Mouse (Mus musculus) cerebellum, adult 9-11 months (tissue): ENCODE measurements around the gene Nudt8.

Experiments used
- DNase-seq: peaks from one replicate; pipeline ENCODE4 v3.0.0; 2022

The Nudt8 gene

GRCm38 (mm10) chr19:3988750-3989149, 11.6 kb upstream of the Nudt8 start:
- no peak for DNase-seq

- no peak for DNase-seq
These were observed 9.6 kb upstream of the Nudt8 start for GRCm38 (mm10) chr19:3990804-3991203.

GRCm38 (mm10) chr19:3991562-3991961, 8.8 kb upstream of the Nudt8 start:
- no peak for DNase-seq

DNA sequence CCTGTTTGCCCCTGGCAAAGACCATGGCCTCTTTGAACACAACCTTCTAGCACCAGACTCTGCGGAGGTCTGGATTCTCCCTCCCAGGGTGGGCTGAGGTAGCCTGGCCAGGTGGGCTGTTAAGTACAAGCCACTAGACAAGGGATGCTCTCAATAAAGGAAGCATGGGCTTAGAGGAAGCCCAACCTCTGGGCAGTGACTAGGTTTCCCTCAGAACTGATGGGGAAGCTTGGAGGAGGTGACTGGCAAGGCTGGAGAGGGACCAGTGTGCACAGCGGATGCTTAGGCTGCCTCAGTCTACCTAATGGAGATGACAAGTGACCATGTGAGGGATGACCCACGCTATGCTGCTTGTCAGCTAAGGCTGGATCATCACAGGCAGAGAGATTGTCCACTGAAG, 8.4 kb upstream of the Nudt8 start:
- DNase-seq, result no peak

DNA sequence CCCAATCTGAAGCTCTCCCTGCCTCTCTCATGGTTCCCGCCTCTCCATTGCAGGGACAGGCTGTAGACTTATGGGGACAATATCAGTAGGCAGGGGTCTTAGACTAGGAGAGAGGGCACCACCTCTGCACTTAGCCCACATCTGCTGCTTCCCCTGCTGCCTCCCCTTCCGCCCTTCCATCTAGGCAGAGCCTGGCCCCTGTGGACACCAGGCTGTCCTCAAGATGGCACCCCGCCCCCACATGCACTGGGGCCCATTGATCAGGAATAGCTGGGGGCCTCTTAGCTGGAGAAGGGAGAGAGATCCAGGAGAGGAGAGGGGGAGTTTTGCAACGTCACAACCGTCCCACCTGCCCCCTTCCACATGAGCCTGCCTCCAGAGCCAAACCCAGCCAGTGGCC, 8.0 kb upstream of the Nudt8 start, which contains the start of gene Tbx10:
Gene Tbx10 (plus strand): TSS at position 337 of the 400 bp plus-strand sequence.
- DNase-seq, result no peak

- no peak for DNase-seq
These were observed 5.4 kb upstream of the Nudt8 start for GRCm38 (mm10) chr19:3994932-3995331.

GRCm38 (mm10) chr19:3995505-3995904, 4.9 kb upstream of the Nudt8 start:
- DNase-seq, result no peak

DNA sequence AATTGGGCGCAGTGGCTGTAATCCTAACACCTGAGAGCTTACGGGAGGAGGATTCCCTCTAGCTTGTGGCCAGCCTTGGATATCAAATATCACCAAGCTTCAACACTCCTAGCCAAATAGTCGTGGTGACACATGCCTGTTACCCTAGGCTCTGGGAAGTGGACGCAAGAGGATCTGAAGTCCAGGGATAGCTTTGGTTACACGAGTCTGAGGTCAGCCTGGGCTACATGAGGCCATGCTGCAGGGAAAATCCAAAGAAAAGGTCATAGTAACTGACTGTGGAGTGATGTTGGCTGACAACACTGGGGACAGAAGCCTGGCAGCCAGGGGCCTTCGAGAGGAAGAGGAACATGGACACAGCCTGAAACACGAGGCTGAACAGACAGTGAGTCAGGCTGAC, 4.3 kb upstream of the Nudt8 start:
- DNase-seq, result no peak

DNA sequence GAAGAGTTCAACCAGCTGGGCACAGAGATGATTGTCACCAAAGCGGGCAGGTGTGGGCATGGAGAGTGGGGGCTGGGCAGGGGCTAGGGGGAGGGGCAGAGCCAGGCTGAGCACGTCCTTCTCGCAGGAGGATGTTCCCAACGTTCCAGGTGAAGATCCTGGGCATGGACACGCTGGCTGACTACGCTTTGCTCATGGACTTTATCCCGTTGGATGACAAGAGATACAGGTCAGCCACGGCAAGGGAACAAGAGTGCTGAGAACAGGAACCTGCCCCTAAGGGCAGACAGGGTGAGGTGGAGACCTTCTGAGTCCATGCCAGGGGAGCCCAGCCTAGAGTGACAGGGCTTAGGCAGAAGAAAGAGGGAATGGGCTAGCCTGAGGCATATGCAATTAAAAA, 3.6 kb upstream of the Nudt8 start:
- no peak for DNase-seq

GRCm38 (mm10) chr19:3997231-3997630, 3.1 kb upstream of the Nudt8 start:
- DNase-seq, result no peak

- peak; percentile 54 for DNase-seq
These were observed 2.0 kb upstream of the Nudt8 start for GRCm38 (mm10) chr19:3998335-3998734.

DNA sequence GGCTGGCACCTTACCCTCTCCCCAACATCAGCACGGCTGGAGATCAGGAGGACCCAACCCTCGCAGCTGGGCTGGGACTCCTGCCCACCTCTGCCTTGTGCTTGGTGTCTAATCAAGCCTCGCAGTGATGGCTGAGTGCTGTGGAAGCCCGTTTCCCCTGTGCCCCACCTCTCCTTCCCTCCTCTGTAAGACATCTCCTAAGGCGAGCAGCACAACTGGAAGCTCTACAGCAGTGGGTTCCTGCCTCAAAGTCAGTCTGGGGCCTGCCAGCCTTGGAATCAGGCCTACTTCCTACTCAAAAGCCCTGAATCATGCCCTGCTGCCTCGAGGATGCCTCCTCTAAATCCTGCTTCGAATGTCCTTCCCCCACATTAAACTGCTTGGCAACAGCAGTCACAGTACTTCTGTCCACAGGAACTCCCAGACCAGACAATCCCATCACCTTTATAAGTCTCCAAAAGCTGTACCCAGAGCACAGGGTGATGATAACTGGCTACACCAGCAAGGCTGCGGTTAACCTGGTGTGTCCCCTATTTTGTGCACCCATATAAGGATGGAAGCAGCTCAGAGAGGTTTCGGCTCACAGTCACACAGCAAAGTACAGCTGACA, 1.2 kb upstream of the Nudt8 start:
- peak; percentile 59 for DNase-seq

GRCm38 (mm10) chr19:4000949-4001525, 657 bp downstream of the Nudt8 start:
- peak; percentile 47 for DNase-seq

- DNase-seq, result peak; percentile 40
These were observed 1.4 kb downstream of the Nudt8 start for GRCm38 (mm10) chr19:4001752-4002151.

DNA sequence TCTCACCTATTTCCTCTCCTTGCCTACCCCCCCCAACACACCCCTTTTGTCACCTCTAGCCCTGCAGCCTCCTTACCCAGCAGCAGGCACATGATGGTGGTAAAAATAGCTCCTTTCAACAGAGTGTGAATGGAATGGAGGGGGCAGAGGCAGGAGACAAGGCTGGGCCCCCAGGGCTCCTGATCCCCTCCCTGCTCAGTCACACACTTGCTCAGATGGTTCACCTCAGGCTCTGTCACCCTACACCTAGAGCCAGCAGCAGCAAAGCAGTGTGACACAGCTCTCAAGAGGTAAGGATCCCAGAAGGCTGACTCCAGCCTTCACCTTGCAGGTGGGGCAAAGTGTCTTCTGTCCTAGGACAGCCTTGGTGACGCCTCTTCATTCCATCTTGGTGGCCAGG, 2.7 kb downstream of the Nudt8 start, which contains the start of gene Doc2g:
Gene Doc2g (plus strand): TSS at position 202 of the 400 bp plus-strand sequence.
- no peak for DNase-seq

DNA sequence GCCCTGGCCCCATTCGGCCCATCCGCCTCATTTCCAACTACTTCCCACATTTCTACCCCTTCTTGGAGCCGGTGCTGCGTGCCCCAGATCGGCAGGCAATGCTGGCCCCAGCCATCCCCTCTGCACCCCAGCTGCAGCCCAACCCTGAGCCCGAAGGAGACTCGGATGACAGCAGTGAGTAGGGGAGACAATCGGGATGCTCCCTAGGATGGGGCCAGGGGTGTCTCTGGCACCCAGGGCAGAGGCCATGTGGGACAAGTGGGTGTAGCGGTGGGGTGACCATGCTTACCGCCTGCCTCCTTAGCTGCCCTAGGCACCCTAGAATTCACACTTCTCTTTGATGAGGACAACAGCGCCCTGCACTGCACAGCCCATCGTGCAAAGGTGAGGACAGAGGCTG, 3.3 kb downstream of the Nudt8 start:
- DNase-seq, result peak; percentile 32

DNA sequence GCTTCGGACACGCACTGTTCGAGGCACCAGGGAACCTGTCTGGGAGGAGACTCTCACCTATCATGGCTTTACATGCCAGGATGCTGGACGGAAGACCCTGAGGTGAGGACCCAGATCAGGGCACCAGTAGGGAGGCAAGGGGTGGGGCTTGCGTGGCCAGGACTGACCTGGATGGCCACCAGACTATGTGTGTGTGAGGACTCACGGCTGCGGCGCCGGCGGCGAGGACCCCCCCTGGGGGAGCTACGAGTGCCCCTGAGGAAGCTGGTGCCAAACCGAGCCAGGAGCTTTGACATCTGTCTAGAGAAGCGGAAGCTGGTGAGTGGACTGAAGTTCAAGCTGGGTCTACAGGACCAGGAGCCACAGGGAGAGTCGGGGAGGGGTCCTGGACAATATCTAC, 4.0 kb downstream of the Nudt8 start:
- DNase-seq, result peak; percentile 49

GRCm38 (mm10) chr19:4005091-4005490, 4.7 kb downstream of the Nudt8 start:
- DNase-seq, result peak; percentile 27

DNA sequence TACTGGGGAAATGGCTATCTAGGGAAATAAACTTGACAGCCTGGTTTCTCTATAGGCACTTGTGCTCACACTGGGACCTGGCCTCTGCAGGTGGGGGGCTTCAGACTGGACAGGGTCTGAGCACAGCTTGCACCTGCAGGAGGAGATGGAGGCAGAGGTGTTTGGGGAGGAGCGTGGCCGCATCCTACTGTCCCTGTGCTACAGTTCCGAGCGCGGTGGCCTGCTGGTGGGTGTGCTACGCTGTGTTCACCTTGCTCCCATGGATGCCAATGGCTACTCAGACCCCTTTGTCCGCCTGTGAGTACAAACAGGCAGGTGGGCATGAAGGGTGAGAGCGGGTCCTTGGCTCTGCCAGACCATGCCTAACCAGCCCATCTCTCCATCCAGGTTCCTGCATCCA, 5.6 kb downstream of the Nudt8 start:
- DNase-seq, result peak; percentile 19

GRCm38 (mm10) chr19:4011086-4011485, 10.7 kb downstream of the Nudt8 start:
- peak; percentile 32 for DNase-seq

GRCm38 (mm10) chr19:4012432-4013022, 12.1 kb downstream of the Nudt8 start, which contains the start of gene Ndufv1:
TSS of gene Ndufv1 (minus strand) at chr19:4012806.
- DNase-seq, result peak; percentile 99

GRCm38 (mm10) chr19:4013066-4013465, 12.7 kb downstream of the Nudt8 start:
- DNase-seq, result no peak

DNA sequence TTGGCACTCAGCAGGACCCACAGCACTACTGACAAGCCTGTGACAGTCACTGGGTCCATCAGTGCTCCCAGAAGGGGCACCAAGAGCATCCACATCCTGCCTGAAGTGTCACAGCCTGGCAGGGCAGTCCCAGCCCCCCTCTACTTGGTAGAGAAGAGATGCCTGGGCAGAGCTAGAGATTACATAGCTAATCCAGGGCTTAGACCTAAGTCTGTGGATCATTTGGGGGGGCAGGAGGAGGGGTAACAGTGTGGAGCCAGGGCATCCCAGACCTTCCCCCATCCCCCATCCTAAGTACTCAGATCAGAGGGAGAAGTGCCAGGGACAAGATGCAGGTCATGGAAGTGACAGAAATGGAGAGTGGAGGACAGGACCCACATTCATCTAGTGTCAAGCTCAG, 14.4 kb downstream of the Nudt8 start:
- peak; percentile 38 for DNase-seq

DNA sequence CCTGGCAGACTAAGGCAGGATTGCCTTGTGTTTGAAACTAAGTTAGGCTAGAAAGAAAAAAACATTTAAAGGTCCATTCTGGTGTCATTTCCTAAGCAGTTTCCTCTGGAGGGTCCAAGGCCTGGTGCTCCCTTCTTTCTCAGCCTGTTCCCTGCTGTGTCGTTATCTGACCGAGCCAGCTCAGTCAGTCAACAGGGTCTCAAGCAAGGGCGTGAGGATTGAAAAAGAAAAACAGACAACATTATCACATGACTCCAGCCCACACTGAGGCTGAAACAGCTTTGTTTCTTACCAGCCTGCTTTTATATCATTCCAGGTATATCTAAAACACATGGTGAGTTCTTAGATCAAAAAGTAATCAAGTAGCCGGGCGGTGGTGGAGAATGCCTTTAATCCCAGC, 15.3 kb downstream of the Nudt8 start:
- no peak for DNase-seq
